Mouse (Mus musculus): Measurements from ENCODE around the gene Ppp4r1. TPM values are rescaled to one million over a fixed set of nuclear protein-coding genes. Genes with fewer than 3 reads are reported as not detected.

The Ppp4r1 gene
- polyA plus RNA-seq, 1 experiment from 2014 or later, result 17.9 TPM

DNA sequence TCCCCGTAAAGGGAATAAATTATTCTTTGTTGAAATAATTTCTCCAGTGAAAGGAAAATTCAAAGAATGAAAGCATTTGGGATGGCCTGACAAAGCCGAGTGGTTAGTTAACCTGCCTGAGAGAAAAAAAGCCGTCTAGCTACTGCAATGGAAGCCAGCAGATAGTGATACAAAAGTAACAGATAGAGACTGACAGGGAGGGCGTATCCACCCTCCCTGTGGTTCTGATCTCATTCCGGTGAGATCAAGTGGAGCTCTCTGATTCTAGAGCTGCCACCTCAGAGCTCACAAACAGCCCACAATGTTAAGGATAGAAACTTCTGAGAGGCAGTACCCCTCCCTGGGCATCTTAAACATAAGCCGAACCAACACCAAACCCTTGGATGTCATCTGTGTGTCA, 33.4 kb upstream of the Ppp4r1 start:
- Histone ChIP-seq H3K9me3 (replicated peaks) (no peaks in the 10 kb centered on the region), H3K36me3 (no peaks in the 10 kb centered on the region), H3K4me1 (no peaks in the 10 kb centered on the region), H3K27me3 (replicated peaks) (no peaks in the 10 kb centered on the region), H3K9ac (no peak overlapping the region), H3K4me3 (no peak overlapping the region), H3K27ac (no peak overlapping the region), H3K4me2 (no peak overlapping the region)
- ATAC-seq, result no peak
- WGBS (ENCODE audit: insufficient replicate concordance), result 68% methylated on average over 6 of the region's 6 CpGs

DNA sequence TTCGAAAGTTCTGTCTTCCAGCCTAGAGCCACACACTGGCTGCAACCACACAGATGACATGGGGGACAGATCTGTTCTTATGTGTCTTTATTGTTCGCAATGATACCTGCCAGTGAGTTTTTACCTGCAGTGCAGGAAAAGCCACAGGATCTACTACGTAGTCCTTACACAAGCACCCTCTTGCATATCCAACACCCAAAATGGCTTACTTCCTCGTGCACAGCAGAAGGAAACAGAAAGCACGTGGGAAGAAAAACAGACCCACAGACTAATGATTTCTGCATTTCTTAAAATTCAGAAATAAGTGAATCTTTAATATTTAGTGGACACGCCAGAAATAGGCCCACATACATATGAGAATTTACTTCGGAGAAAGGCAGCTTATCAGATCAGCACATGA, 32.6 kb upstream of the Ppp4r1 start:
- no peak for ATAC-seq
- no peak overlapping the region for H3K4me3 ChIP-seq
- 72% methylated on average over 7 of the region's 7 CpGs for WGBS (ENCODE audit: insufficient replicate concordance)
- no peak overlapping the region for H3K27ac ChIP-seq
- no peaks in the 10 kb centered on the region for H3K4me1 ChIP-seq
- H3K27me3 ChIP-seq (replicated peaks), result no peaks in the 10 kb centered on the region
- no peak overlapping the region for H3K9ac ChIP-seq
- H3K36me3 ChIP-seq, result no peaks in the 10 kb centered on the region
- H3K9me3 ChIP-seq (replicated peaks), result no peaks in the 10 kb centered on the region
- H3K4me2 ChIP-seq, result no peak overlapping the region

DNA sequence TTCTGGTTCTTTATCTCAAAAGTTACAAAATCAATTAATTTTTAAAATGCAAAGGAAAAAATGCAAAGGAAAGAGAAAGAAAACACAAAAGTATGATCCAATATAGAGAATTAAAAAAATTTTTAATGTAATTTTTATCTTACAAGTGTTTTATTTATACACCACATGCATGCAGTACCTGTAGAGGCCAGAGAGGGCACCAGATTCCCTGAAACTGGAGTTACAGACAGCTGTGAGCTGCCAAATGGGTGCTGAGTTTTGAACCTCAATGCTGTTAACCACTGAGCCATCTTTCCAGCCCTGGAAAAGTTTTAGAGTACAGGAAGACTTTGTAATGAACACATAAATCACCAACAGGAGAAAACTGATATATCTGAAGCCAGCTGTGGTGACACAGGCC, 32.1 kb upstream of the Ppp4r1 start:
- no peak for ATAC-seq
- H3K9me3 ChIP-seq (replicated peaks), result peaks cover under 1% of the 10 kb centered on the region; the same call in 1 of the 2 replicates
- H3K27me3 ChIP-seq (replicated peaks), result no peaks in the 10 kb centered on the region
- H3K4me3 ChIP-seq, result no peak overlapping the region
- H3K9ac ChIP-seq, result no peak overlapping the region
- no peak overlapping the region for H3K27ac ChIP-seq
- no peaks in the 10 kb centered on the region for H3K4me1 ChIP-seq
- H3K36me3 ChIP-seq, result no peaks in the 10 kb centered on the region
- H3K4me2 ChIP-seq, result no peak overlapping the region

DNA sequence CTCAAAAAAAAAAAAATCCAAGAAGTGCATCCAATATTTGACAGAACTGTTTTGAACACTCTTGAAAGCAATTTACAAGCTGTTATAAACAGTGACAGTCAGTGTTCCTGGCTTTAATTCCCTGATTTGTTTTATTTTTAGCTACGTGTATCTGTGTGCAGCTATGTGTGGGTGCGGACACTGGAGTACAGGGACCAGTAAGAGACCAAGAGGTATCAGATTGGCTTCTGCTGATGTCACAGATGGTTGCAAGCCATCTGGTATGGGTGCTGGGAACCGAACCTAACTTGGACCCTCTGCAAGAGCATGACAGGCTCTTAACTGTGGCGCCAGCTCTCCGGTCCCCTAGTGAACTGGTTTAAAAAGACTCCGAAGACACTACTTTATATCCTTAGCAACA, 29.2 kb upstream of the Ppp4r1 start:
- ATAC-seq, result no peak
- H3K4me3 ChIP-seq, result no peak overlapping the region
- 82% methylated on average over 6 of the region's 6 CpGs for WGBS (ENCODE audit: insufficient replicate concordance)

DNA sequence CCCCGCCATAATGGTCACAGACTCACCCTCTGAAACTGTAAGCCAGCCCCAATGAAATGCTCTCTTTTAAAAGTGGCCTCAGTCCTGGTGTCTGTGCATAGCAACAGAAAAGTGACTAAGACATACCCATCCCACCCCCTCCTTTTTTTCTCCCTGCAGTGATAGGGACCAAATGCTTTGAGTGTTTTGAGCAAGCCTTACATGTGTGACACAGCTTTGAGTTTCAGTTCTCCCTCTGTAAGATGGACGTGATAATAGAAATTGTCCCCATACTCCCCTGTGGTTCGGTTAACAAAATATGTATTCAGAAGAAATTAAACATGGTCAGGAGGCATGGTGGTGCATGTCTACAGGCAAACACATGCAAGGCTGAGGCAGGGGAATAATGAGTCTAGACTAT, 26.5 kb upstream of the Ppp4r1 start:
- ATAC-seq, result no peak
- peaks cover 3% of the 10 kb centered on the region; the same call in 1 of the 2 replicates for H3K9me3 ChIP-seq (replicated peaks)
- no peaks in the 10 kb centered on the region for H3K4me1 ChIP-seq
- H3K27me3 ChIP-seq (replicated peaks), result no peaks in the 10 kb centered on the region
- H3K4me3 ChIP-seq, result no peak overlapping the region
- H3K9ac ChIP-seq, result no peak overlapping the region
- WGBS (ENCODE audit: insufficient replicate concordance), result 82% methylated on average over 3 of the region's 3 CpGs
- no peak overlapping the region for H3K27ac ChIP-seq
- H3K36me3 ChIP-seq, result peaks cover 4% of the 10 kb centered on the region; the same call in 1 of the 2 replicates
- H3K4me2 ChIP-seq, result no peak overlapping the region

More for the DNA sequence above, 29.2 kb upstream of the Ppp4r1 start:
- H3K36me3 ChIP-seq, result peaks cover 2% of the 10 kb centered on the region; the same call in 1 of the 2 replicates
- H3K27ac ChIP-seq, result no peak overlapping the region
- no peak overlapping the region for H3K9ac ChIP-seq
- H3K4me1 ChIP-seq, result no peaks in the 10 kb centered on the region
- peaks cover 3% of the 10 kb centered on the region; the same call in 1 of the 2 replicates for H3K9me3 ChIP-seq (replicated peaks)
- no peak overlapping the region for H3K4me2 ChIP-seq
- no peaks in the 10 kb centered on the region for H3K27me3 ChIP-seq (replicated peaks)

DNA sequence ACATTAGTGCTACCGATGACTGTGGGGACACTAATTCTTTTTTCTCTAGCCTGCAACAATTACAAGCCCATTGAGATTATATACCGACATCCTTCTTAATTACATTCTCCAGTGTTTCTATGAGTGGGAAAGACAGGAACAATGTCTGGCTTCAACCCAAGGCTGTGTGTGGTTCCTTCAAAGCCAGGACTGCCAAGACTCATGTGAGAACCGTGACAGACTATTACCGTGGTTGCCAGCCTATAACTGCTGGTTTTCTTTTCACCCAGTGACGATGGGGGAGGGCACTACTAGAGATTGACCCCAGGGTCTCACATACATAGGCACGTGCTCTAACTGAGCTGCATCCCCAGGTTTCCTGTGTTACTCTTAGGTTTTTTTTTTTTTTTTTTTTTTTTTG, 25.2 kb upstream of the Ppp4r1 start:
- 77% methylated on average over 6 of the region's 6 CpGs for WGBS (ENCODE audit: insufficient replicate concordance)
- Histone ChIP-seq H3K27me3 (replicated peaks) (no peaks in the 10 kb centered on the region), H3K4me1 (no peaks in the 10 kb centered on the region), H3K4me2 (no peak overlapping the region), H3K27ac (no peak overlapping the region), H3K9me3 (replicated peaks) (peaks cover 3% of the 10 kb centered on the region; the same call in 1 of the 2 replicates), H3K36me3 (peaks cover 4% of the 10 kb centered on the region; the same call in 1 of the 2 replicates), H3K4me3 (no peak overlapping the region), H3K9ac (no peak overlapping the region)
- no peak for ATAC-seq

DNA sequence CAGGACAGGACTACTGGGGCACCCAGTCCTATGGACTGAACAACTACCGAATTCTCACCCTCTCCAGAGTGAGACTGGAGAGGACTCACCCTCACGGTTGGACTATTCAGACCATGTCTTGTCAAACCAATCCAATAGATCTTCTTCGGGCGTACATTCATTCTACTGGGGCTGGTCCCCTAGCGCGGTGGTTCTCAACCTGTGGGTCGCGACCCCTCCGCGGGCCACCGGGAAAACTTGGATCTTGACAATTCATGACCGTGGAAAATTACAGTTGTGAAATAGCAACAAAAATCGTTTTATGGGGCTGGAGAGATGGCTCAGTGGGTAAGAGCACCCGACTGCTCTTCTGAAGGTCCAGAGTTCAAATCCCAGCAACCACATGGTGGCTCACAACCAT, 19.2 kb upstream of the Ppp4r1 start:
- WGBS (ENCODE audit: insufficient replicate concordance), result 84% methylated on average over 14 of the region's 14 CpGs
- Histone ChIP-seq H3K27me3 (replicated peaks) (no peaks in the 10 kb centered on the region), H3K9ac (no peak overlapping the region), H3K9me3 (replicated peaks) (no peaks in the 10 kb centered on the region), H3K27ac (no peak overlapping the region), H3K4me1 (peaks cover 12% of the 10 kb centered on the region), H3K36me3 (peaks cover 1% of the 10 kb centered on the region; the same call in 1 of the 2 replicates), H3K4me3 (no peak overlapping the region), H3K4me2 (no peak overlapping the region)
- ATAC-seq, result no peak

DNA sequence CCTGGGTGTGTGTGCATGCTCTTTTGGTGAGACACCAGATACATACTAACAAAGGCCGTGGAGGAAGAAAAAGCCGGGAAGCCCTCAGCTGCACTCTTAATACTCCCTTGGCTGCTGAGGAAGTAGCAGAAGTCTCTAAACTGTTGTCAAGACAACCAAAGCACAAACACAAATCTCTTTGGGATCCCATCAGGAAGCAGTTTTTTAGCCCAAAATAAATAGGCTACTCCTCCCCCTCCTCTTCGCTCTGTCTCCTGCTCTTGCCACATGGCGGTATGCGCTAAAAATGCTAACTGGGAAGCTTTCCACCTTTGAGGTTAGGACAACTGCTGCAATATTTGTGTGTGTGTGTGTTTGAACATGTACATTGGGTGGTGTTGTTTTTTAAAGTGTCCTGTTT, 13.9 kb upstream of the Ppp4r1 start:
- Histone ChIP-seq H3K4me2 (no peak overlapping the region), H3K9ac (no peak overlapping the region), H3K27ac (no peak overlapping the region), H3K36me3 (no peaks in the 10 kb centered on the region), H3K9me3 (replicated peaks) (no peaks in the 10 kb centered on the region), H3K27me3 (replicated peaks) (peaks cover 34% of the 10 kb centered on the region), H3K4me1 (peaks cover 46% of the 10 kb centered on the region), H3K4me3 (no peak overlapping the region)
- WGBS (ENCODE audit: insufficient replicate concordance), result 79% methylated on average over 5 of the region's 5 CpGs
- ATAC-seq, result no peak

DNA sequence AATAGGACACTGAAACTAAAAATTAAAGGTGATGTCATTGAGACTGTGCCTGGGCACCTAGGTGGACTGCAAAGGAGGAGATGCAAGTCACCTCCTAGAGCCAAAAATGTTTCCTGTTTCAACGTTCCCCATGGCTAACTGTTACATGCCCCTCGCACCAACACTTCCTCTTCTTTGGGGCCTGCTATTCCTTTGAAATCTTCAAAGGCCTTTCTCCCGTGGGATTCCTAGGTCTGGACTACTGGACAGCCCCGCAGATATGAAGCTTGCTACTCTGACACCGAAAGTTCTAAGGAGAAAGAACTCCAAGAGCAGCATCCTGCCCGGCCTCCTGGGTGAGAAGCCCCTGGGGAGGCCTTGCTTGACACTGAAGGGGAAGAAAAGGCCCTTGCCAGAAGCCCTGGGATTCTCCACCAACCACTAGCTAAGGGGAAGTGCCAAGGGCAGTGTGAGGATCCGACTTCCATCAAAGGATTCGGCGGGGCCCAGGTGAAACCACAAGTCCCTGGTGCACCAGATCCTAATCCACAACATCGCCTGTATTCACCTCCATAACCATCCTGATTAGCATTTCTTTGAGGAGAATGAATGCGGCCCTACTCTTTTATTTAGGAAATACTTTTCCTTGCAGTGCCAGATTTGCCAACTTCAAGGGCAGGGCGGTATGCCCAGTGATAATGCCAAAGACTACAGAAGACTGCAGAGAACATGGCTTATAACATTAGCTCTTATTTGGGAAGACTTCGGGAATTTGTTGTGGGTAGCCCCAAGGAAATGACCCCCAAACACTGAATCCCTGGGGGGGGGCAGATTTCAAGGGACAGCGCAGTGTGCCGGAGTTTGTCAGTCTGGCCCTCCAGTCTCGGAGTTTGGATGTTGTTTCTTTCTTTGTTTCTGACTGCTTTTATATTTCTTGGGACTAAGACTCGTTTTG, 11.1 kb upstream of the Ppp4r1 start:
- no peak for ATAC-seq
- H3K4me2 ChIP-seq, result peak overlapping the region; percentile 83
- H3K27ac ChIP-seq, result no peak overlapping the region
- peaks cover 50% of the 10 kb centered on the region for H3K4me1 ChIP-seq
- WGBS (ENCODE audit: insufficient replicate concordance), result 25% methylated on average over 17 of the region's 17 CpGs
- no peaks in the 10 kb centered on the region for H3K9me3 ChIP-seq (replicated peaks)
- peaks cover 50% of the 10 kb centered on the region for H3K27me3 ChIP-seq (replicated peaks)
- peak overlapping the region; percentile 60 for H3K4me3 ChIP-seq
- no peaks in the 10 kb centered on the region for H3K36me3 ChIP-seq
- no peak overlapping the region for H3K9ac ChIP-seq

DNA sequence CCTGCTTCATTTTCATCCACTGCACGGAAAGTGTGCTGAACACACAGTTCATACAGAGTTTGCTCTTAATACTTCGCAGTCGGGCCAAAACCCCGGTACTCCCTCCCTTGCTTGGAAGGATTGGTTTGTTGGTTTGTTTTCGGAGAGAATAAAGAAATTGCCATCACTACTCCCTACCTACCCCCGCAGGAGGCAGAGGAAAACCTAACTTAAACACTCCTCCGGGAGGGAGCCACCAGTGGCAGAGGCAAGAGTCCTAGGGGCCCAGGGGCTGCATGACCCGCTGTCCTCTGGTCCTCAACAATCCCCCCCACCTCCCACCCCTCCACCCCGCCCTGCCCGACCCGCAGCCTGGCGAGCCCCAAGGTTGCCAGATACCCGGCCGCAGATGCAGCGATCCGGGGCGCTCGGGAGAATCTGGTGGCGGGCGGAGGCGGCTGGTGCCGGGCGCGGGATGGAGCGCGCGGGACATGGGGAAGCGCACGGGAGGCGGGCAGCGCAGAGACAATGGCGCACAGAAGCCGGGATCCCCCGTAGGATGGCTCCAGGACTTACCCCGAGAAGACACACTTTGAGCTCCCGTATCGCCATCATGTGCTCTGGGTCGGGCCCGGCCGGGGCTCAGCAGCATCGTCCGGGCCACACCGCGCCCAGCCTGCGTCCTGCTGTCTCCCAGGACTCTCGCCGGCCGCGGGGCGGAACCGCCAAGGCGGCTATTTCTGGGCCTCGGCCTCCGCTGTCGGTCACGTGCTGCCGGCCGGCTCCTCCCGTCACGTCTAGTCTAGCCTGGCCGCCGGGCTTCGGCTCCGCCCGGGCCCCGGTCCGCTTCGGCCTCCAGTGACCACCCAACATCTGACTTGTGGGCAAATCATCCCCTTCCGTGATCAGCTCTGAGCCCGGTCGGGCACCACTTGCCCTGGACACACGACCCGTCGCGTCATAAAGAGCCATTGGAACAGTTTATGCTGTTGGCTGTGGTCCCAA, 10.1 kb upstream of the Ppp4r1 start, which contains the start of gene Rab31:
Gene Rab31, minus strand, starts transcription at position 802 of the 984 bp plus-strand sequence.
- peak within 1 kb of the TSS; percentile 83 for H3K4me2 ChIP-seq
- H3K9me3 ChIP-seq (replicated peaks), result no peaks in the 10 kb centered on the region
- H3K36me3 ChIP-seq, result no peaks in the 10 kb centered on the region
- ATAC-seq, result peak; percentile 42
- H3K4me3 ChIP-seq, result peak within 1 kb of the TSS; percentile 60
- no peak within 1 kb of the TSS for H3K27ac ChIP-seq
- H3K27me3 ChIP-seq (replicated peaks), result peaks cover 50% of the 10 kb centered on the region
- peak within 1 kb of the TSS; percentile 34 for H3K9ac ChIP-seq
- WGBS (ENCODE audit: insufficient replicate concordance), result 1% methylated on average over 75 of the region's 75 CpGs
- peaks cover 44% of the 10 kb centered on the region for H3K4me1 ChIP-seq

DNA sequence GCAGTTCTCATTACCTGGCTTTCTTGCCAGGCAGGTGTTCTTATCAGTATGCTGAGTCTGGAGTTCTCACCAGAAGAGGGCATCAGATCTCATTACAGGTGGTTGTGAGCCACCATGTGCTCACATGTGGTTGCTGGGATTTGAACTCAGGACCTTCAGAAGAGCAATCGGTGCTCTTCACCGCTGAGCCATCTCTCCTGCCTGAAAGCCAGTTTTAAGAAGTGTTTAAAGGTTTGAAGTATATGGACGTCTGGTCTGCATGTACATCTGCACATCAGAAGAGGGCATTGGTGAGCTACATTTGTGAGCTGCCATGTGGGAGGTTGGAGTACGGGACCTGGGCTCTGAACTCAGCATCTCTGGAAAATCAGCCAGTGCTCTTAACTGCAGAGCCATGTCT, 8.8 kb upstream of the Ppp4r1 start:
- H3K27me3 ChIP-seq (replicated peaks), result peaks cover 50% of the 10 kb centered on the region
- H3K9me3 ChIP-seq (replicated peaks), result no peaks in the 10 kb centered on the region
- no peak overlapping the region for H3K4me2 ChIP-seq
- peaks cover 37% of the 10 kb centered on the region for H3K4me1 ChIP-seq
- no peaks in the 10 kb centered on the region for H3K36me3 ChIP-seq
- no peak for ATAC-seq
- no peak overlapping the region for H3K9ac ChIP-seq
- no peak overlapping the region for H3K4me3 ChIP-seq
- WGBS (ENCODE audit: insufficient replicate concordance), result 56% methylated on average over 4 of the region's 4 CpGs
- H3K27ac ChIP-seq, result no peak overlapping the region

DNA sequence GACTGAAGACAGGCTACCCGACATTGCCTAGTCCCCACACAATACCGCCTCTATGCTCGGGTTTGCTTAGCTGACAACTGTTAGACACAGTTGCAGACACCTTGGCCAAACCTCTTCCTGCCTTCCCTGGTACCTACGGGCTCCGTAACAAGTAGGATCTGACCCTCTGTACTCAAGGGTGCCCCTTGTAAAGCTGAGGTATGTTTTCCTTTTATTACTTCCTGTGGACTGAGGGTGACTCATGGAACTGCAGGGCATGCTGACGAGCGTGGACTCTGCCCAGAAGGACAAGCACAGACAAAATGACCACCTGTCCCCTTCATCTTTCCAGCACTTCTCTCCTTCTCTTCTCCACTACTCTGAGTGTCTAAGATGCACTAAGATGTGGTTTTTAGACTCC, 7.9 kb upstream of the Ppp4r1 start:
- no peak overlapping the region for H3K27ac ChIP-seq
- WGBS (ENCODE audit: insufficient replicate concordance), result 55% methylated on average over 7 of the region's 7 CpGs
- peaks cover 50% of the 10 kb centered on the region for H3K27me3 ChIP-seq (replicated peaks)
- no peak for ATAC-seq
- H3K4me1 ChIP-seq, result peaks cover 35% of the 10 kb centered on the region
- H3K36me3 ChIP-seq, result no peaks in the 10 kb centered on the region
- H3K4me3 ChIP-seq, result no peak overlapping the region
- H3K9me3 ChIP-seq (replicated peaks), result no peaks in the 10 kb centered on the region
- H3K9ac ChIP-seq, result no peak overlapping the region
- no peak overlapping the region for H3K4me2 ChIP-seq

All from liver, embryonic 12.5 days (tissue).